ENCODE assay signal across 8 mouse cellular contexts in genomic region chr10:84514038-84514578, GRCm38 (mm10). TPM values are rescaled to one million over a fixed set of nuclear protein-coding genes. Genes with fewer than 3 reads are reported as not detected.
A peak's percentile ranks its signal among the peaks of the same experiment; 100 is the strongest.
DNase-seq lines count a peak whose midpoint lies in the region; ATAC-seq and TF ChIP-seq lines count a peak whose summit lies in the region.
"Had no signal": no experiment of that assay in that cellular context is flagged by ENCODE, and none has a peak within 500 bp of the region (broad histone marks: within the 10 kb centered on the region; RNA-seq: fewer than 3 reads in every experiment).

No protein-coding gene starts in this region.

- POLR2A ChIA-PET in Patski (lab: Charles Lee): interaction anchor here (0.5 to 1.6 kb wide), 4 partner anchors 9 to 117 kb away, joined by 3 to 11 read pairs (median 3); partner anchors contain the start of gene Nuak1

- no peak for ATAC-seq in midbrain, embryonic 11.5 days (ENCODE audit: low FRiP score)
- ATAC-seq in midbrain, embryonic 16.5 days: no peak
- no peak for ATAC-seq in Patski

- H3K4me2 ChIP-seq in midbrain, embryonic 11.5 days: no peak overlapping the region
- H3K4me2 ChIP-seq in midbrain, embryonic 16.5 days (ENCODE audit: low read length): no peak overlapping the region
- H3K4me2 ChIP-seq: neural tube, embryonic 12.5 days had no signal

- no peaks in the 10 kb centered on the region for H3K4me1 ChIP-seq in midbrain, embryonic 11.5 days (ENCODE audit: control insufficient read depth, insufficient read depth, low read length)
- no peaks in the 10 kb centered on the region for H3K4me1 ChIP-seq in midbrain, embryonic 16.5 days (ENCODE audit: control insufficient read depth, insufficient read depth, low read length)
- H3K4me1 ChIP-seq: neural tube, embryonic 12.5 days had no signal

- no peaks in the 10 kb centered on the region for H3K9me3 ChIP-seq in midbrain, embryonic 11.5 days (ENCODE audit: control insufficient read depth, low read length)
- H3K9me3 ChIP-seq in midbrain, embryonic 16.5 days (replicated peaks; ENCODE audit: control insufficient read depth, low read length, poor library complexity, severe bottlenecking): no peaks in the 10 kb centered on the region
- H3K9me3 ChIP-seq: neural tube, embryonic 12.5 days had no signal

- CTCF ChIA-PET in Patski (lab: Charles Lee): interaction anchor here (0.5 to 3.1 kb wide), 35 partner anchors 12 to 728 kb away, joined by 3 to 21 read pairs (median 4); partner anchors contain the start of gene Polr3b

- H3K36me3 ChIP-seq in midbrain, embryonic 11.5 days (ENCODE audit: control insufficient read depth, insufficient read depth, low read length): no peaks in the 10 kb centered on the region
- no peaks in the 10 kb centered on the region for H3K36me3 ChIP-seq in midbrain, embryonic 16.5 days (ENCODE audit: control insufficient read depth, insufficient read depth, low read length)
- H3K36me3 ChIP-seq: neural tube, embryonic 12.5 days had no signal

- no peaks in the 10 kb centered on the region for H3K27me3 ChIP-seq in midbrain, embryonic 11.5 days (ENCODE audit: control insufficient read depth, insufficient read depth, low read length)
- H3K27me3 ChIP-seq in midbrain, embryonic 16.5 days (ENCODE audit: control insufficient read depth, insufficient read depth, low read depth, low read length): no peaks in the 10 kb centered on the region
- H3K27me3 ChIP-seq in Patski: no peaks in the 10 kb centered on the region
- H3K27me3 ChIP-seq: neural tube, embryonic 12.5 days had no signal

- no peak overlapping the region for H3K9ac ChIP-seq in midbrain, embryonic 11.5 days (ENCODE audit: low read length)
- no peak overlapping the region for H3K9ac ChIP-seq in midbrain, embryonic 16.5 days (ENCODE audit: low read depth, low read length)
- H3K9ac ChIP-seq: neural tube, embryonic 12.5 days had no signal

- TF ChIP-seq CTCF in Patski (IDR thresholded peaks at IDR 0.05): peak; percentile 95

- no peak overlapping the region for H3K4me3 ChIP-seq in midbrain, embryonic 11.5 days (ENCODE audit: low read depth, low read length)
- H3K4me3 ChIP-seq in midbrain, embryonic 16.5 days (ENCODE audit: low read depth, low read length): no peak overlapping the region
- H3K4me3 ChIP-seq: neural tube, embryonic 12.5 days had no signal

- in situ Hi-C loops in Patski (cut with MboI; ENCODE audit: low pct_unique_long_range_greater_than_20kb): loop anchor here (5.0 kb wide), 2 partner anchors 57 to 697 kb away; no protein-coding TSS in a partner anchor

- 44% methylated on average over 5 of the region's 5 CpGs for WGBS in midbrain, embryonic 11.5 days
- 46% methylated on average over 5 of the region's 5 CpGs for WGBS in midbrain, embryonic 16.5 days

- peak; percentile 94 for DNase-seq in midbrain, embryonic 11.5 days (ENCODE audit: low spot score, missing footprints)
- no peak for DNase-seq in Patski (ENCODE audit: low read depth, low spot score)
- DNase-seq in cerebellum, adult 8-10 months: peak; percentile 68
- peak; percentile 77 to 87 for DNase-seq in heart, postnatal 10 days
- peak; percentile 66 to 79 for DNase-seq in lung, adult 18-20 months
- peak; percentile 29 to 70 for DNase-seq in spleen, adult 18-20 months

- no peak overlapping the region for H3K27ac ChIP-seq in midbrain, embryonic 11.5 days (ENCODE audit: low read depth, low read length)
- H3K27ac ChIP-seq in midbrain, embryonic 16.5 days (ENCODE audit: low read length): no peak overlapping the region
- H3K27ac ChIP-seq: neural tube, embryonic 12.5 days had no signal

- intact Hi-C loops in heart, postnatal 10 days (cut with DNase I): loop anchor here (2.0 to 5.0 kb wide), 3 partner anchors 49 to 692 kb away; no protein-coding TSS in a partner anchor

RNA-seq across cellular contexts. Expression of gene Ckap4, which starts 19.8 kb away (rescaled TPM):
- 83.6 and 89.2 TPM in 2 replicates for polyA plus RNA-seq in midbrain, embryonic 11.5 days (2014; fragmentation: Nextera tagmentation; extraction: Ambion mirVana)
- 45.9 and 52.3 TPM in 2 replicates for polyA plus RNA-seq in midbrain, embryonic 16.5 days (2015; fragmentation: Nextera tagmentation; extraction: Ambion mirVana)
- polyA plus RNA-seq in Patski (2021): 62.4 TPM
- total RNA-seq in heart, postnatal 10 days (2021): 10 to 100 TPM; 74.8 to 86.4 TPM
